Mouse (Mus musculus) left cerebral cortex, postnatal 10 days (tissue): Measurements from ENCODE around the gene Hist3h2a. TPM values are rescaled to one million over a fixed set of nuclear protein-coding genes. Genes with fewer than 3 reads are reported as not detected.

Experiments used
- DNase-seq, 2 experiments: peaks; one replicate each; pipeline ENCODE4 v3.0.0; 2021 to 2022; ENCODE audit warnings: low spot score in 2 of 2, mixed read lengths in 1 of 2; ENCODE audit errors: extremely low spot score in 1 of 2
- intact Hi-C: fragments of 180-260 bp; cut with DNase I; formaldehyde crosslinking; loops from one replicate; pipeline ENCODE4 v1.15.1; 2025
- total RNA-seq, 2 experiments: library from RNA; stranded (reverse); gene quantifications; 2 replicates each; pipeline ENCODE4 v1.2.3; 2021

Hist3h2a gene
- 10 to 100 TPM; 66.5 to 67.4 TPM for total RNA-seq

- peak; percentile 92 to 97 for DNase-seq
- intact Hi-C loops, result no loop called here
These were observed at the start of gene Hist3h2a, which contains the start of gene Trim17 for GRCm38 (mm10) chr11:58954420-58955142. Hist3h2a (plus strand) TSS chr11:58954685. Trim17 (plus strand) TSS chr11:58954685.

- intact Hi-C loops, result no loop called here
- no peak for DNase-seq
These were observed 49.6 kb upstream of the Hist3h2a start for GRCm38 (mm10) chr11:58904838-58905237.

- intact Hi-C loops, result no loop called here
- no peak for DNase-seq
These were observed 40.7 kb upstream of the Hist3h2a start for GRCm38 (mm10) chr11:58913776-58914175.

GRCm38 (mm10) chr11:58914461-58915028 is 39.9 kb upstream of the Hist3h2a start:
- intact Hi-C loops, result no loop called here

GRCm38 (mm10) chr11:58916879-58917744 is 37.4 kb upstream of the Hist3h2a start:
- peak in 1 of 2 experiments; percentile 53 for DNase-seq
- intact Hi-C loops, result no loop called here

More at GRCm38 (mm10) chr11:58914461-58915028, 39.9 kb upstream of the Hist3h2a start:
- DNase-seq, result no peak

GRCm38 (mm10) chr11:58917745-58918366 is 36.6 kb upstream of the Hist3h2a start, which contains the start of gene Btnl10:
Btnl10 (plus strand) TSS chr11:58917908.
- intact Hi-C loops, result no loop called here
- no peak for DNase-seq

GRCm38 (mm10) chr11:58918759-58919158 is 35.7 kb upstream of the Hist3h2a start:
- intact Hi-C loops, result no loop called here
- no peak for DNase-seq

- no peak for DNase-seq
- intact Hi-C loops, result no loop called here
These were observed 32.1 kb upstream of the Hist3h2a start for GRCm38 (mm10) chr11:58922420-58922819.

- intact Hi-C loops, result no loop called here
- DNase-seq, result no peak
These were observed 27.8 kb upstream of the Hist3h2a start for GRCm38 (mm10) chr11:58926651-58927050.

- intact Hi-C loops, result no loop called here
- DNase-seq, result no peak
These were observed 27.4 kb upstream of the Hist3h2a start for GRCm38 (mm10) chr11:58927053-58927452.

- intact Hi-C loops, result no loop called here
- DNase-seq, result peak in 1 of 2 experiments; percentile 57
These were observed 26.5 kb upstream of the Hist3h2a start for GRCm38 (mm10) chr11:58927790-58928651.

GRCm38 (mm10) chr11:58929055-58929454 is 25.4 kb upstream of the Hist3h2a start:
- DNase-seq, result no peak
- intact Hi-C loops, result no loop called here

GRCm38 (mm10) chr11:58929641-58930040 is 24.8 kb upstream of the Hist3h2a start:
- no peak for DNase-seq
- intact Hi-C loops, result loop anchor here (10.0 kb wide), 1 partner anchor 365 kb away; the partner anchor contains the start of gene Wnt3a

GRCm38 (mm10) chr11:58930254-58930653 is 24.2 kb upstream of the Hist3h2a start:
- intact Hi-C loops, result loop anchor here (10.0 kb wide), 1 partner anchor 365 kb away; the partner anchor contains the start of gene Wnt3a
- no peak for DNase-seq

- no peak for DNase-seq
- intact Hi-C loops, result loop anchor here (10.0 kb wide), 1 partner anchor 363 kb away; the partner anchor contains the start of gene Wnt3a
These were observed 22.9 kb upstream of the Hist3h2a start for GRCm38 (mm10) chr11:58931576-58931975.

GRCm38 (mm10) chr11:58937909-58938308 is 16.6 kb upstream of the Hist3h2a start:
- intact Hi-C loops, result loop anchor here (10.0 kb wide), 1 partner anchor 357 kb away; the partner anchor contains the start of gene Wnt3a
- DNase-seq, result no peak

- intact Hi-C loops, result loop anchor here (10.0 kb wide), 1 partner anchor 356 kb away; the partner anchor contains the start of gene Wnt3a
These were observed 16.0 kb upstream of the Hist3h2a start, which contains the start of gene Rnf187 for GRCm38 (mm10) chr11:58938322-58939087. Rnf187 (minus strand) TSS chr11:58938916.

More at GRCm38 (mm10) chr11:58938322-58939087, 16.0 kb upstream of the Hist3h2a start, which contains the start of gene Rnf187:
- DNase-seq, result peak; percentile 89 to 94
